Mouse (Mus musculus): Measurements from ENCODE around the gene Lyst.

Lyst gene

GRCm38 (mm10) chr13:13590048-13591011 lies at the start of gene Lyst:
Lyst (plus strand) TSS chr13:13590397.
- DNase-seq (ENCODE audit: low spot score), result peak; percentile 96

- DNase-seq (ENCODE audit: low spot score), result peak; percentile 26
Observed at GRCm38 (mm10) chr13:13543073-13543472, 47.1 kb upstream of the Lyst start.

DNA sequence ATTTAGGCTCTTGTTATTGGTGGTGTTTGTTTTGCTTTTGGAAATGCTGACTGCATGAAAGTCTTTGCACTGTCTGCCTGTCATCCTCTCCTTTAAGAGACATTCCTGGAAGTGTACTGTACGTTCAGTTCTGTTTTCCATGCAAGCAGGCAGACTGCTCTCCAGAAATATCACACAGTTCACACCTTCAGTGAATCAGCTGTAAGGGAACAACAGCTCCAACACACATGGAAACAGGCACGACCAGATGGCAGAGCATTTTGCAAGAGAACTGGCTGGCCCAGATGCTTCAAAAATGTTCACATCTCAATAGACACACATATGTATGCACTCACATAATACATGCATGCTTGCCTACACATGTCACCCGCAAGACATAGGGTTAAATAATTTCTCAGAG lies 43.4 kb upstream of the Lyst start:
- peak; percentile 68 for DNase-seq (ENCODE audit: low spot score)

DNA sequence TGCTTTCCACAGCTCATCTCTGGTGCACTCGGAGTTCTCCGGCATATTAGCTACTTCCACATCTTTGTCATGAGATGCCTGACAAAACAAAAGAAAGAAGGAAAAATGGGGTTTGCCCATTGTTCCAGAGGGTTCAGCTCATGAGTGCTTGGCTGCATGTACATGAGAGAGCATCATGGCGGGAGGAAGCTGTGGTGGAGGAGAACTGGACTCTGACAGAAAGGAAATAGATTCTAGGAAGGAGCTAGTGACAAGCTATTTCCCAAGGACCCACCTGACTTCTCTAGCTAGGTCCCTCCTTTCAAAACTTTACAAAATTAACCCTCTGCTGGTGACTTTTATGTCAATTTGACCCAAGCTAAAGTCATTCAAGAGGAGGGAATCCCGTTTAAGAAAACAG lies 42.3 kb upstream of the Lyst start:
- DNase-seq (ENCODE audit: low spot score), result no peak

DNA sequence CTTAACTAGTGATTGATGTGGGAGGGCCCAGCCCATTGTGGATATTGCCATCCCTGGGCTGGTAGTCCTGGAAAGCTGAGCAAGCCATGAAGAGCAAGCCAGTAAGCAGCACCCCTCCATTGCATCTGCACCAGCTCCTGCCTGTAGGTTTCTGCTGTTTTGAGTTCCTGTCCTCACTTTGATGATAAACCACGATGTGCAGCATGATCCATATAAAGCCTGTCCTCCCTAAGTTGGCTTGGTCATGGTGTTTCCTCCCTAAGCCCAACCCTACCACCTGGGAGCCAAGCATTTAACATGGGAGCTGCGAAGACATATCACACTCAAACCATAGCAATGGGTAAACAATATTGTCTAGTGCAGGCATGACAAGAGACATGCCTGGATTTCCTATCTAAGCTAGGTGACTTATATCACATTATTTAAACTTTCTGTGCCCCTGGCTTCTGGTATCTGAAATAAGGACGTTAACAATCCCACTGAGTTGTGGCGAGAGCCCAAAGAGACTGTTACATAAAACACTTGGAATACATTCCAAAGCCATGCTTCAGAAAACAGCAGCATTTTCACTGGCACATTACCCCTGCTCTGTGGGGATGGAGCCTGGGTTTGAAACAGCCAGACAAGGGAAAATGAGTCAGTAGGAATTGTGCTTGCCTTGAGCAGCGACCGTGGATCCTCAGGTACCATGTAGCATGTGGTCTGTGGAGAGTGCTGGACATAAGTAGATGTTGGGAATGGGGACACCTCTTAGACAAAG lies 41.6 kb upstream of the Lyst start:
- DNase-seq (ENCODE audit: low spot score), result no peak

DNA sequence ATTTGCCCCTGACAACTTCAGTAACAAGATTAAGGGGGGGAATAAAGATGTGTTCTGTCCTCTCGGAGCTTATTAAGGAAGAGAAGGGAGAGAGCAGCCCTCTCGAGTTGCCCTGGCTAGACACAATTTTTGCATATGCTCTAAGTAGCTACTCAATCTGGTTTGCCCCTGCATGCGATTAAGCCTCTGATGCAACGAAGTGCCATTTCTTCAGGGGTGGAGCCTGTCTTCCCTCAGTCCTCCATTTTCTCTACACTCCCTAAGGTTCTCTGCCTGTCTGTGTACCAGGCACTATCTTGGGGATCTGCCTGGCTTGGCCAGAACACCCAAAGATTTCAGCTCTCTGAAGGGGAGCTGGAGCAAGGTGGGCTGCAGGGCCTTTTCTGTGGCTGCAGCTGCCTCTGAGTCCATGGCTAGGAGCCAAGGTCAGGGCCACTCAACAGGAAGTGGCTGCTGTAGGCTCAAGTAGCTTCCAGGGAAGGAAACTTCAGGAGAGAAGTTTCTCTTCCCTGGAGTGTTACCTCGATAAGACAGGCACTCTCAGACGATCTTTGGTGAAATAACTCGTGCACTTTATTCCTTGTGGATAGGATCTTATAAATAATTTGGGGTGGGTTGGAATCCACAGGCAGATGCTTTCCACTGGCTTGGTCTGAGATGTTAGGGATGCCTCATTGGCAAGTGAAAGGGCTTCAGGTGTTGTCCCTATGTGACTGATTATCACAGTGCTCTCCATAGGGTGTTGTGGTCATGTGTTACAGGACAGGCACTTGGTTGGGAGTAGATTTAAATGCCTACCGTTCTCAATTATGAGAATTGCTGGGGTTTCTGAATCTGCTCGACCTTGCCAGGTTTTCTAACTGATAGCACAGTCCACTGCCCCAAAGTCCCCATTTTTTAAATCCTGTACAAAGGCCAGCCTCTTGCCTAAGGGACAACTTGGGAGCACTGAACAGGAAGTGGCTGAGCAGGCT lies 40.2 kb upstream of the Lyst start:
- DNase-seq (ENCODE audit: low spot score), result no peak

DNA sequence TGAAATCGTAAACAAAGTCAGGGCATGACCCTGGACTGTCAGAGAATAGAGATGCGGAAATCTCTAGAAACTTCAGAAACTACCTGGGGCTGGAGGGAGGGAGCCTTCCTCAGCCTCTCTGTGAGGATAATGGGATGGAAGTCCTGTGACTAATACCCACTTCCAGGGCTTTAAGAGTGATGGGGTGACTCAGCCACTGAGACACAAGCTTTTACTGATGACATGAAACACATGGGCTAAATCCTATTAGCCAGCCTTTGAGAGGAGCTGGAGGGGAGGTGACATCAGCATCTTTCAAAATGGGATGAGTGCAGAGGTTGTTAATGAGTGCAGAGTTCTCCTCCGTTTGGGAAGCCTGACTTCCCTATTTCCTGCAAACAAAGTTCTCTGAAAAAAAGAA lies 38.2 kb upstream of the Lyst start:
- DNase-seq (ENCODE audit: low spot score), result no peak

GRCm38 (mm10) chr13:13553660-13554059 lies 36.5 kb upstream of the Lyst start:
- no peak for DNase-seq (ENCODE audit: low spot score)

DNA sequence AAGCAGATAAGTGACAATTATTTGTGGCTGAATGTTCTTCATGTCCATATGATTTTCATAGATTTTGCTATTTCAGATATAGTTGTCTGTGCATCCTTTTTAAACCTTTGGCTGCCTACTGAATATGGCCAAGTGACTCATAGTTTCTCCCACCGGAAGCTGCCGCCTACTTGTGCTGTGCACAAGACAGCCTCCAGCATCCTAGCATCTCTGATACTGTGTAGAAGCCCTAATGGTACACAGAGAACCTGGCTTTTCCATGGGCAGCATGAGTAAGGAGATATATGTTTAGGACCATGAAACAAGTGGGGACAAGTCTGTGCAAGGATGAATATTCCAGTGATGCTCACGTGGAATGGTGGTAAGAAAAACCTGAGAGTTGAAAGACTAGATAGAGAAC lies 35.0 kb upstream of the Lyst start:
- no peak for DNase-seq (ENCODE audit: low spot score)

DNA sequence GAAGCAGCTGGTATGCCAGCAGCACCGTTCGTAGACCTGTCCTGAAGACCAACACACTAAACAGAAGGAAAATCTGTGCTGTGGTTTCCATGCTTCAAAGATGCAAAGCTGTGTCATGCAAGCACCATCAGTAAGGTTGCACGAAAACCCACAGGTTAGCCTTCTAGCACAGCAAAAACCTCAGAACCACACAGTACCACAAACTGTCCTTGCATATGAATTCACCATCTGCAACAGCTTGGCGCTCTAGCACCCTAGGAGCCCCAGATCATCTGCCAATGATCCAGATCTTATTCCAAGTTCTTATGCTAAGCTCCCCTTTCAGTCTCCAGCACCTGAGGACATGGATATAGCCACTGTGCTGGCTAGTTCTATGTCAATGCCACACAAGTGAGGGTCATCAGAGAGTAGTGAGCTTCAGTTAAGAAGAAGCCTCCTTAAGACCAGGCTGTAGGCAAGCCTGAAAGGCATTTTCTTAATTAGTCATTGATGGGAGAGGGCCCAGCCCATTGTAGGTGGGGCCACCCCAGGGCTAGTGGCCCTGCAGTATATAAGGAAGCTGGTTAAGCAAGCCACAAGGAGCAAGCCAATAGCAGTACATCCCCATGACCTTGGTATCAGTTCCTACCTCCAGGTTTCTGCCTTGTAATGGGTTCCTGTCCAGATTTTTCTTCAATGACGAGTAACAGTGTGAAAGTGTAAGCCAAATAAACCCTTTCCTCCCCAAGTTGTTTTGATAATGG lies 33.0 kb upstream of the Lyst start:
- DNase-seq (ENCODE audit: low spot score), result no peak

GRCm38 (mm10) chr13:13558251-13558650 lies 31.9 kb upstream of the Lyst start:
- DNase-seq (ENCODE audit: low spot score), result no peak

- DNase-seq (ENCODE audit: low spot score), result no peak
Observed at GRCm38 (mm10) chr13:13558900-13559299, 31.3 kb upstream of the Lyst start.

- DNase-seq (ENCODE audit: low spot score), result no peak
Observed at GRCm38 (mm10) chr13:13562571-13562970, 27.6 kb upstream of the Lyst start.

DNA sequence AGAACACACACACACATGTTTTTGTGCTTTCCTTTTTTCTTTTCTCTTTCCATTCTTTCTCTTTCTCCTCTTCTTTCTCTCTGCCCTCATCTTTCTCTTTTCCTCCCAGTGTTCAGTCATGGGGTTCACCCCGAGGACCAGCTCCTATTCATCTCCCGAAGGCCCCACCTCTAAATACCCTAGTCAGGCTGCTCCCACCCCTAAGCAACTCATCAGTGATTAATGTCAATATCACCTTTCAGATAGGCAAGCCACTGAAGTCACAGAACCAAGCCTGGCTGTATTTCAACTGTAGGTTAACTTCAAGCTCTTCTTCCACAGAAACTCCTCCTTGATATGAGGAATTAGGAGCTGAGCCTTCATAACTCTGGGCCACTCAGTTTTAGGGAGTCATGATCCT lies 26.1 kb upstream of the Lyst start:
- DNase-seq (ENCODE audit: low spot score), result no peak

GRCm38 (mm10) chr13:13564541-13564940 lies 25.7 kb upstream of the Lyst start:
- no peak for DNase-seq (ENCODE audit: low spot score)

GRCm38 (mm10) chr13:13567640-13568039 lies 22.6 kb upstream of the Lyst start:
- DNase-seq (ENCODE audit: low spot score), result no peak

- no peak for DNase-seq (ENCODE audit: low spot score)
Observed at GRCm38 (mm10) chr13:13568824-13569223, 21.4 kb upstream of the Lyst start.

- no peak for DNase-seq (ENCODE audit: low spot score)
Observed at GRCm38 (mm10) chr13:13569603-13570002, 20.6 kb upstream of the Lyst start.

DNA sequence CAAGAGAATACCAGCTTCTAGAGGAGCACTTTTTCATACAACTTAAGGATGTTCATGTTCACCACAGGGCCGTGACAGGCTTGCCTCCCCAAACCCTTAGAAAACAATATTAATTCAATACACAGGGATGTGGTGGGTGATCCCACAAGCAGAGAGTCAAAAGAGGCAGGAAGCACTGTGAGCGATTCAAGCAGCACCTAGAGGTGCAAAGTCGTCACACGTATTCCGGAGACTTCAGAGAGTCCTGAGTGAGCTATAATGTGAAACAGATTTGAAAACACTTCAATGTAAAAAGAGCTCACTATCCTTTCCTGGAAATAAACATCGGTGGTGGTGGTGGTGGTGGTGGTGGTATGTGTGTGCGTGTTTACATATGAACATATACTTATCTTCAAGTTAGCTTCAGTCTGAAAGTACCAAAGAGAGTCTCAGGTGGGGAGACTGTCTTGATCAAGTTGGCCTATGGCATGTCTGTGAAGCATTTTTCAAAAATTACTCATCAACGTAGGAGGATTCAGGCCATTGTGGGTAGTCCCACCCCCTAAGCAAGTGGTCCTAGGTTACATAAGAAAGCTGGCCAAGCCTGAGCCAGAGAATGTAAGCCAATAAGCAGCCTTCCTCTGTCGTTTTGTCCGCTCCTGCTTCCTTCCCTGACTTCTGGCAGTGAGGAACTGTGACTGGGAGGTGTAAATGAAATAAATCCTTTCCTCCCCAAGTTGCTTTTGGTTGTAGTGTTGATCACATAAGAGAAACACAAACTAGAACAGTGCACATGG lies 17.9 kb upstream of the Lyst start:
- no peak for DNase-seq (ENCODE audit: low spot score)

DNA sequence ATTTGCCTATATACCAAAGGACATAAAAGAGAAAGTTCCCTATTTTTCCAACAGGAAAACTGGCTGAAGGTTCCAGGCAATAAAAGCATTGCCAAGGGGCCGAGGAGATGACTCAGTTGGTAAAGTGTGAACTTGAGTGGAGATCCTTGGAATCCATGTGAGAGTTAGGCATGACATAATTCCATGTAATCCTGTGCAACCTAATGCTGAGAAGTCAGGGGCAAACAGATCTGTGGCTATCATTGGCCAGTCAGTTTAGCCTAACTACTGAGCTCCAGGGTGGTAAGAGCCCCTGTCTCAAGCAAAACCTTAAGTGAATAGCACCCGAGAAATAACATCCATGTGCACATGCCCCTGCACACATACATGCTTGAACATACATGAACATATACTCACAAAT lies 17.3 kb upstream of the Lyst start:
- DNase-seq (ENCODE audit: low spot score), result no peak

All from left cerebral cortex, adult 11 months (tissue).